Mouse (Mus musculus) kidney, adult 11 months (tissue): ENCODE results near the gene Stk24.

Experiments
- DNase-seq: peaks from one replicate; pipeline ENCODE4 v3.0.0; 2022

The Stk24 gene

GRCm38 (mm10) chr14:121310325-121311080, 69.3 kb downstream of the Stk24 start:
- no peak for DNase-seq

DNA sequence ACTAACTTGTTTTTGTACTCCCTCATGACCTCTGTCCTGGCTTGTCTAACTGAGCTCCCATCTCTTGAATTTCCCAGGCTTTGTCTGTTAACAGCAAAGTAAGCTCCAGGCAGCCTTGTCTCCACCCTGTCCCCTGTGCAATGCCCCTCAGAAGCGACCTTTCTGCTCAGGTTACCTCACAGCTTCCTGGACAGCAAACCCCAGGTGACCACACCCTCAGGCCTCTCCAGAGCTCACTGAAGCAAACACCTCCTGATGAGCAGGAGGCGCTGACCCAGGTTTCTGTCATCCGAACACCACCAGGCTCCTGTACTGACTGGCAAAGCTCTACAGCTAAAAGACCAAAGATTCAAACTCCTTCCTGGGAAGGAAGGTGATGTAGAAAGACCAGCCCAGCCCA, 69.9 kb downstream of the Stk24 start:
- DNase-seq: no peak

DNA sequence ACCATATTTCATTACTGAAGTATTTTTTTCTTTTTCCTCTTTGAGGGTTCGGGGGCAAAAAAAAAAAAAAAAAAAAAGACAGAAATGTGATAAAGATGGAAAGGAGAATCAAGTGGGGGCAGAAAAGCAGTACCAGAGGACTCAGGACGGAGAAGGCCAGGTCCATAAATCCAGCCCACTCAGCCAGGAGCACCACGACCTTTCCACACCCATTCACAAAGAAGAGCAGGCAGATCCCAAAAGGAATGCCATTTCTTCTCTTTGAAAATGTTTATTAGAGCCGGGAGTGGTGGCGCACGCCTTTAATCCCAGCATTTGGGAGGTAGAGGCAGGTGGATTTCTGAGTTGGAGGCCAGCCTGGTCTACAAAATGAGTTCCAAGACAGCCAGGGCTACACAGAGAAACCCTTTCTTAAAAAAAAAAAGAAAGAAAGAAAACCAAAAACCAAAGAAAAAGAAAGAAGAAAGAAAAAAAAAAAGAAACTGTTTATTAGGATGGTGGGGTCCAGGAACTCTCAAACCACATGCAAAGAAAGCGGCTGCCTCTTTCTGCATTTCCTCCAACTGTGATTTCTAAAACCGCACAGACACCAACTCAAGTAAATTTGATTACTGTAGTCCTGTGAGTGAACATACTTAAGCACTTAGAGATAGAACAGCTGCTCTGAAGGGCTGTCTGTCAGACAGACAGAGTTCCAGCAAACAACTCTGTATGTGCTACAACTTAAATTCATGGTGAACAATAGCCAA, 74.3 kb downstream of the Stk24 start:
- DNase-seq: no peak

DNA sequence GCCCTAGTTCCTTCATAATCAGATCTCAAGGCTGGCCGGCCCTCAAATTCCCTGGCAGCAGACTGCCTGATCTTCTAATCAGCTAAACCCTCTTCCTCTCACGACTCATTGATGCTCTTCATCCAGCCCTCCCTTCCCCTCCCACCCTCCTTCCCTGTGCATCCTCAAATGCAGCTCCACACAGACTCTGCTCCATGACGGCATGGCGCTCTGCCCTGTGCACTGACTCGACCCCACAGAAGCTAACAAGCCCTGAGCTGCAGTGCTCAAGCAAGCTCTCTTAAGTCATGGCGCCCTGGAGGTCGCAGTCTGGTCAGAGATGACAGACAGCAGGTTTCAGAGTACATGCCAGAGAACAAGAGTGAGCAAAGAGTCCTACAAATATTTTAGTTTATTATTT, 75.3 kb downstream of the Stk24 start:
- DNase-seq: no peak

GRCm38 (mm10) chr14:121299093-121299492, 80.7 kb downstream of the Stk24 start:
- no peak for DNase-seq

- peak; percentile 83 for DNase-seq
These were observed 81.3 kb downstream of the Stk24 start for GRCm38 (mm10) chr14:121298537-121298936.

GRCm38 (mm10) chr14:121297103-121297502, 82.7 kb downstream of the Stk24 start:
- no peak for DNase-seq

DNA sequence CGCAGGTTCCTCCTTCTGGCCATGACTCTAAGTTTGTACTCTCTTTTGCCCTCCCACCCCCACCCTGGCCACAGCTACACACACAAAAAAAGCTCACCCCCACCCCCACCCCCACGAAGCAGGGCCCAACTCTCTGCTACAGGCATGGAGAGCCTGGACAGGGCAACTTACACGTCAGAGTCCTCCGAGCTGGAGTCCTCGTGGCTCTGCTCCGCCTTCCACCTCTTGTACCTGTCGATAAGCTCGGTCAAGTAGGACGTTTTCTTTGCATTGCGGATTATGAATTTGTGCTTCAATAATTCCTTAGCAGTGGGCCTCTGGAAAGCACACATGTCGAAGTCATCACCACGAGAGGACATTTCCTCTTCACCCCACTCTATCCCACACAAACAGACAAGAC, 85.3 kb downstream of the Stk24 start:
- no peak for DNase-seq

- no peak for DNase-seq
These were observed 87.4 kb downstream of the Stk24 start for GRCm38 (mm10) chr14:121292391-121292790.

GRCm38 (mm10) chr14:121291881-121292280, 87.9 kb downstream of the Stk24 start:
- no peak for DNase-seq

DNA sequence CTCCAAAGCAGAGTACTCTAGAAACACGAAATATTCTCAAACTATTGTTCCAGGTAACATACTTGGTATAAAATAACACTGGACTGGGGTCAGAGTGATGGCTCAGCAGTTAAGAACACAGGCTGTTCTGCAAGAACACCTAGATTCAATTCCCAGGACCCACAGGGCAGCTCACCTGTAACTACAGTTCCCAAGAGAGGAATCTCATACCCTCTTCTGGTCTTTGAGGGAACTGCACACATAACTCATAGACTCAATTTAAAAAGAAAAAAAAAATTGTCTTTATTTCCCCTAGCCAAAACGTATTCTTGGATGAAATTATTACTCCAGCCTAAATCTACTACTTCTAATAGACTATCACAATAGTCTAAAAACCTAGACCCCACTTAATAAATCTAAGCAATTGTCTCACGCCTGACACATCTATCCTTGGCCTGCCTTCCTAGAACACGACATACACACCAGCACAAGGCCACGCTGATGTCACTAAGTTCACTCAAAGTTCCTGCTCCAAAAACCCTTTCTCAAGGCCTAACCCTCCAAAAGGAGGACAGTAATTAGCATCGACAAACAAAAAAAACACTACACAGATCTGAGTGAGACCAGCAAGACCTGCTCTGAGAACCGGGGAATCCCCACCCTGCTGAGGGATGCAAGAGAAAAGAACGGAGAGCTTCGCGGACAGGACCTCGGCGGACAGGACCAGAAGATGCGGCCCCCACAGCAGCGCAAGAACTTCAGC, 94.3 kb downstream of the Stk24 start:
- no peak for DNase-seq

GRCm38 (mm10) chr14:121281336-121281710, 98.5 kb downstream of the Stk24 start:
- no peak for DNase-seq

DNA sequence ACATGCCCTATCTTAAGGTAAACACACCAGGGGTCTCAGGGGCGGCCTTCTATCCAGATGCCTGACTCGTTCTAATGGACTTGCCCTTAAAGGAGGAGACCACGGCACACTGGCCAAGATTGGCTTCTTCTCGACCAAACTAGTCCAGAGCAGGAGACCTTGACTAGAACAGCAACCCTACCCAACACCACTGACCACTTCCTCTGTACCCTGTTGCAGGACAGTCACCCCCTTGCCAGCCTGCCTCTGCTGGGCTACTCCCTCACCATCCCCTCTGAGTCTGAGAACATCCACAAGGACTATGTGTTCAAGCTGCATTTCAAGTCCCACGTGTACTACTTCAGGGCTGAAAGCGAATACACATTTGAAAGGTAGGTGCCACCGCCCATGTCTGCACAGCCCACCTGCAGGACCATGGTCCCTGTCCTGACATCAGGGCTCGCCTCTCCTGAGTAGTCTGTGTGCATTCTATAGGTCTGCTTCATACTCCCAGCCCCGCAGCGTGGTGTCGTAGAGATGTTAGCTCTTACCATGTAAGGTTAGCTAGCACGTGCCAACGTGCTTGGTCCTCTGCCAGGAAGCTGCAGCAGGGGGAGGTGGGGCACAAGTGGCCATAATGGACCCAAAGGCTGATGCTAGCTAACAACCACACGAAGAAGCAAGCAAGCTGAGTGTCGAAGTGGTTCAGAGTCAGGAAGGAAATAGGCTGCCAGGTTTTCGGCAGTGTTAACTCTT, 99.0 kb downstream of the Stk24 start:
- peak; percentile 49 for DNase-seq

- peak; percentile 66 for DNase-seq
These were observed 100.7 kb downstream of the Stk24 start for GRCm38 (mm10) chr14:121279106-121279505.

- no peak for DNase-seq
These were observed 103.8 kb downstream of the Stk24 start for GRCm38 (mm10) chr14:121276016-121276415.

- DNase-seq: no peak
These were observed 104.8 kb downstream of the Stk24 start for GRCm38 (mm10) chr14:121274985-121275384.

DNA sequence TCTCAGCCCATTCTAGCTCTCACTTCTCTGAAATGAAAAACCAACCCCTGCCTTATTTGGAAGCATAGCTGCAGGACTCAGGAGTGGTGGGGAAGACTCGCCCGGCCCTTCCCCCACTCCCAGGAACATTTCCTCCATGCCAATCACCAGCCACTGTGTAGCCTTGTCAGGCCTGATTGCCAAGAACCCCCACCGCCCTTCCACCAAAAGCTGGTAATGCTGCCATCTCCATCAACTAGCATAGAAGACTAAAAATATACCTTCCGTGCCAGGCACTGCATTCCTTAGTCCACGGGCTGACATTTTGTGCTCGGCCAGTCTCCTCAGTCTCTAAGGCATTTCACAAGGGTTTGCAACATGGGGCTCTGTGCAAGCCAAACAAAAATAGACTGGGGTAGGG, 109.3 kb downstream of the Stk24 start:
- no peak for DNase-seq

DNA sequence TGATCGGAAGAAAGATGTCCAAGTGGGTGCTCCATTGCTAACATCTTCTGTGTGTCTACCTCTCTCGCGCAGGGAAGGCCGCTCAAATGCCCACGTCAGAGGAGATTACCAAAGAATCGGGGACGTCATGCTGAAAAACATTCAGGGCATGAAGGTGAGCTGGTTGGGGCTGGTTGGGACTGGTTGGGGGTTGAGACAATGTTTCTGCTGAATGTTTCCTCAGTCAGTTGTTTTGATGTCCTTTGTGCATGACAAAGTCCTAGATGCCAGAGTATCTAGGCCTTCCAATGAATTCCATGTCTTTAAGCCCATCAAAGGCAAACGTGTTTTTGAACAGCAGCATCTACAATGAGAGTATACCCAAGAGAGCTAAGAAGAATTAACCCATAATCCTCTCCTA, 112.0 kb downstream of the Stk24 start:
- DNase-seq: no peak

GRCm38 (mm10) chr14:121264453-121264852, 115.4 kb downstream of the Stk24 start:
- no peak for DNase-seq

DNA sequence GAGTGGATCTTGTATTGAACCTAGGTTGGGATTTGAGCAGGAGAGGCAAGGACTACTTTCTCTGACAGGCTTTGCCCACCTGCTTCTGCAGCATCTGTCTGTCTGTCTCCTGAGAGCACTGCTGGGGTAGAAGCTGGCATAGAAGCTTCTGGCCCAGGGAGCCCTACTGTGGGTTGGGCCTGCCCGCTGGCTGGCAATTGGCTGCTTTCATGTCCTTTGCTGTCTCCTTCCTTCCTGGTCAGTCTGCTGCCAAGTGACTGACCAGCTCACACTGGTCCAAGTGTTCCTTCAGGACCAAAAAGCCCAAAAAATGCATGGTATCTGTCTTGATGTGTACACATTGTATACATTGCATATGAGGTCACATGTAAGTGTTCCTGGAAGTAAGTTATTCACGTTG, 115.9 kb downstream of the Stk24 start:
- no peak for DNase-seq

GRCm38 (mm10) chr14:121262606-121263005, 117.2 kb downstream of the Stk24 start:
- DNase-seq: no peak

DNA sequence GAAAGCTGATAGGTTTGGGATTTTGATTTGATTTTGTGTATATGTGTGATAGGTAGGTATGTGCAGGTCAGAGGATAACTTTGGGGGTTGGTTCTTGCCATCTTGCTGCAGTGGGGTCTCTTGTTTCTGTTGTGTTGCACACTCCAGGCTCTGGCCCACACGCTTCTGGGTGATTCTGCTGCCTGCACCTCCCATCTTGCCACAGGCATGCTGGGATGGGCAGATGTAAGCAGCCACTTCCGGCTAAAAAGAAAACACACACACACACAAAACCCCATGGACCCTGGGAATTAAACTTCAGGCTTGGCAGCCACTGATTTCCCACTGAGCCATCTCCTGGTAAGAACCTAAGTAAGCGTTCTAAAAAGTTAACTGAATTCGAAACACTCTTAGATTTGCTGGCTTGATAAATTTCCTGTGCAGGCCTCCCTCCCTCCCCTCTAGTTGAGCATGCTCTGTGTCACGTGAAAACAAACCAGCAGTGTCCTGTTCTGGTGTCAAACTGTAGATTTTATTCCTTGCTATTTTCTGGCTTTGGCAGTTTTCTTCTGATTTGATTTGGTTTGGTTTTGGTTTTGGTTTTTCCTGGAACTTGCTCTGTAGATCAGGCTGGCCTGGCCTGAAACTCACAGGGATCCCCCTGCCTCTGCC, 118.5 kb downstream of the Stk24 start:
- DNase-seq: no peak

DNA sequence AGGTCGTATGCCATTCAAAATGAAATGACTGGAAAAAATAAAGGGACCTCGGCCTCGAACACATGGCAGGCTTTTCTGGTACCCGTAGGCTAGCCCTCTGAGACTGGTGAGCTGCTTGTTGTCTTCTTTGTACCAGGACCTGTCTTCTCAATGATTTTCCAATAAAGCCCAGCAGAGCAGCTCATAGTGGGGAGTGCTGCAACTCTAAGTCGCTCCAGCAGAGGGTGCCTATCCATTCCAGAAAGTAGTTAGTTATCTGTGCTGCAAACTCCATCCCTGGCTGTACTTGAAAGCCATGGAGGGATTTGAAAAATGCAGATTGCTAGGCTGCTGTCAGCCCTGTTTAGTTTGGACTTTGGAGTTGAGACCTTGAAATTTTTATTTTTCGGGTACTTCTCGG, 120.0 kb downstream of the Stk24 start:
- DNase-seq: peak; percentile 26
